Mouse (Mus musculus) kidney, embryonic 14.5 days (tissue): ENCODE measurements around the gene Kmt2c. TPM values are rescaled to one million over a fixed set of nuclear protein-coding genes. Genes with fewer than 3 reads are reported as not detected.

Experiments used
- ATAC-seq: fragments of 200-750 bp; cut with Nextera tagmentation; 2 replicates; pipeline ENCODE4 v1.8.0; 2017; ENCODE audit warnings: moderate number of reproducible peaks, mild to moderate bottlenecking, moderate TSS enrichment, moderate library complexity; ENCODE audit not compliant: low FRiP score, low TSS enrichment
- H3K27ac ChIP-seq: fragments of 300-500 bp; sonication (generic); 2 replicates; pipeline ENCODE4 v1.5.1; 2014; ENCODE audit warnings: low read depth, mild to moderate bottlenecking, low read length, moderate library complexity, mixed read lengths
- H3K27me3 ChIP-seq: fragments of 300-500 bp; sonication (generic); 2 replicates; pipeline ENCODE4 v1.6.1; 2014; ENCODE audit warnings: mild to moderate bottlenecking, low read length; ENCODE audit not compliant: control insufficient read depth, insufficient read depth
- H3K36me3 ChIP-seq: fragments of 300-500 bp; sonication (generic); 2 replicates; pipeline ENCODE4 v1.6.1; 2014; ENCODE audit warnings: low read length, mixed read lengths; ENCODE audit not compliant: control insufficient read depth, insufficient read depth
- H3K4me1 ChIP-seq: fragments of 300-500 bp; sonication (generic); 2 replicates; pipeline ENCODE4 v1.6.1; 2014; ENCODE audit warnings: low read length, mixed read lengths; ENCODE audit not compliant: control insufficient read depth, insufficient read depth
- H3K4me2 ChIP-seq: fragments of 300-500 bp; sonication (generic); replicated peaks from 2 replicates; pipeline ENCODE4 v1.6.1; 2014; ENCODE audit warnings: low read depth, mild to moderate bottlenecking, low read length
- H3K4me3 ChIP-seq: fragments of 300-500 bp; sonication (generic); 2 replicates; pipeline ENCODE4 v1.5.1; 2014; ENCODE audit warnings: mild to moderate bottlenecking, low read length
- H3K9ac ChIP-seq: fragments of 300-500 bp; sonication (generic); 2 replicates; pipeline ENCODE4 v1.6.1; 2014; ENCODE audit warnings: low read depth, mild to moderate bottlenecking, low read length, moderate library complexity
- H3K9me3 ChIP-seq: fragments of 300-500 bp; sonication (generic); 2 replicates; pipeline ENCODE4 v1.6.1; 2016; ENCODE audit warnings: low read length; ENCODE audit not compliant: control insufficient read depth
- WGBS: fragments of 180-500 bp; shearing (Covaris S2); extraction: QIAGEN DNeasy Blood & Tissue Kit; methylation state at CpG from one replicate; pipeline ENCODE4 v1.1.7; 2014; 5-methylcytosine and 5-hydroxymethylcytosine counted together
- polyA plus RNA-seq: library from polyadenylated mRNA; unstranded; fragments of >200 nt; fragmentation: Nextera tagmentation; extraction: Ambion mirVana; gene quantifications from 2 replicates; pipeline ENCODE4 v1.2.1, GENCODE M21; 2014

Gene Kmt2c
- polyA plus RNA-seq, 1 experiment from 2014 or later = 23.2 TPM

- WGBS = 40% methylated on average over 5 of the region's 5 CpGs
- H3K4me1 ChIP-seq = no peaks in the 10 kb centered on the region
- no peaks in the 10 kb centered on the region for H3K36me3 ChIP-seq
- no peak for ATAC-seq
- H3K9ac ChIP-seq = no peak overlapping the region
- no peak overlapping the region for H3K27ac ChIP-seq
- no peak overlapping the region for H3K4me3 ChIP-seq
- no peak overlapping the region for H3K4me2 ChIP-seq
- H3K9me3 ChIP-seq = no peaks in the 10 kb centered on the region
- H3K27me3 ChIP-seq = no peaks in the 10 kb centered on the region
These were observed 27.5 kb upstream of the Kmt2c start for GRCm38 (mm10) chr5:25526116-25526515.

- WGBS = 83% methylated on average over 5 of the region's 5 CpGs
- H3K9me3 ChIP-seq = no peaks in the 10 kb centered on the region
- no peaks in the 10 kb centered on the region for H3K27me3 ChIP-seq
- H3K9ac ChIP-seq = no peak overlapping the region
- H3K4me2 ChIP-seq = no peak overlapping the region
- no peak overlapping the region for H3K27ac ChIP-seq
- no peaks in the 10 kb centered on the region for H3K4me1 ChIP-seq
- H3K36me3 ChIP-seq = no peaks in the 10 kb centered on the region
- H3K4me3 ChIP-seq = no peak overlapping the region
- ATAC-seq = no peak
These were observed 22.9 kb upstream of the Kmt2c start for GRCm38 (mm10) chr5:25521461-25521860.

- H3K36me3 ChIP-seq = no peaks in the 10 kb centered on the region
- no peak overlapping the region for H3K27ac ChIP-seq
- H3K4me2 ChIP-seq = no peak overlapping the region
- no peak for ATAC-seq
- WGBS = 73% methylated on average over 3 of the region's 3 CpGs
- no peaks in the 10 kb centered on the region for H3K4me1 ChIP-seq
- H3K4me3 ChIP-seq = no peak overlapping the region
- H3K27me3 ChIP-seq = no peaks in the 10 kb centered on the region
- no peak overlapping the region for H3K9ac ChIP-seq
- H3K9me3 ChIP-seq = no peaks in the 10 kb centered on the region
These were observed 21.2 kb upstream of the Kmt2c start for GRCm38 (mm10) chr5:25519820-25520219.

- H3K27me3 ChIP-seq = no peaks in the 10 kb centered on the region
- no peaks in the 10 kb centered on the region for H3K36me3 ChIP-seq
- H3K9ac ChIP-seq = no peak overlapping the region
- H3K27ac ChIP-seq = no peak overlapping the region
- no peaks in the 10 kb centered on the region for H3K4me1 ChIP-seq
- ATAC-seq = no peak
- H3K9me3 ChIP-seq = no peaks in the 10 kb centered on the region
- no peak overlapping the region for H3K4me3 ChIP-seq
- no peak overlapping the region for H3K4me2 ChIP-seq
- WGBS = 84% methylated on average over 5 of the region's 5 CpGs
These were observed 19.0 kb upstream of the Kmt2c start for GRCm38 (mm10) chr5:25517550-25517949.

GRCm38 (mm10) chr5:25516301-25516895, 17.8 kb upstream of the Kmt2c start:
- H3K27ac ChIP-seq = no peak overlapping the region
- no peaks in the 10 kb centered on the region for H3K27me3 ChIP-seq
- H3K4me3 ChIP-seq = no peak overlapping the region
- no peaks in the 10 kb centered on the region for H3K9me3 ChIP-seq
- H3K9ac ChIP-seq = no peak overlapping the region
- ATAC-seq = no peak
- 91% methylated on average over 11 of the region's 11 CpGs for WGBS
- H3K36me3 ChIP-seq = no peaks in the 10 kb centered on the region
- H3K4me2 ChIP-seq = no peak overlapping the region
- H3K4me1 ChIP-seq = no peaks in the 10 kb centered on the region

GRCm38 (mm10) chr5:25515767-25516166, 17.2 kb upstream of the Kmt2c start, which contains the start of gene Cct8l1:
Gene Cct8l1 (plus strand): TSS chr5:25516067.
- H3K27me3 ChIP-seq = no peaks in the 10 kb centered on the region
- no peak within 1 kb of the TSS for H3K4me3 ChIP-seq
- H3K27ac ChIP-seq = no peak within 1 kb of the TSS
- H3K36me3 ChIP-seq = no peaks in the 10 kb centered on the region
- no peaks in the 10 kb centered on the region for H3K9me3 ChIP-seq
- H3K9ac ChIP-seq = no peak within 1 kb of the TSS
- 92% methylated on average over 5 of the region's 5 CpGs for WGBS
- no peaks in the 10 kb centered on the region for H3K4me1 ChIP-seq
- no peak within 1 kb of the TSS for H3K4me2 ChIP-seq
- ATAC-seq = no peak

GRCm38 (mm10) chr5:25506041-25506440, 7.5 kb upstream of the Kmt2c start:
- H3K27ac ChIP-seq = no peak overlapping the region
- H3K4me3 ChIP-seq = no peak overlapping the region
- ATAC-seq = no peak
- H3K4me1 ChIP-seq = no peaks in the 10 kb centered on the region
- no peaks in the 10 kb centered on the region for H3K9me3 ChIP-seq
- H3K4me2 ChIP-seq = no peak overlapping the region
- H3K27me3 ChIP-seq = no peaks in the 10 kb centered on the region
- WGBS = 84% methylated on average over 5 of the region's 5 CpGs
- H3K36me3 ChIP-seq = no peaks in the 10 kb centered on the region
- H3K9ac ChIP-seq = no peak overlapping the region

GRCm38 (mm10) chr5:25500686-25501085, 2.1 kb upstream of the Kmt2c start:
- Histone ChIP-seq H3K36me3 (no peaks in the 10 kb centered on the region), H3K4me2 (peak overlapping the region; percentile 72; the same call in 1 of the 2 replicates), H3K9ac (peak overlapping the region; percentile 86; the same call in 1 of the 2 replicates), H3K4me1 (peaks cover 14% of the 10 kb centered on the region), H3K4me3 (peak overlapping the region; percentile 94; the same call in 1 of the 2 replicates), H3K27ac (no peak overlapping the region), H3K27me3 (no peaks in the 10 kb centered on the region), H3K9me3 (no peaks in the 10 kb centered on the region)
- 65% methylated on average over 7 of the region's 7 CpGs for WGBS
- ATAC-seq = no peak

GRCm38 (mm10) chr5:25499423-25500398, 1.1 kb upstream of the Kmt2c start:
- Histone ChIP-seq H3K27ac (peak overlapping the region; percentile 99), H3K9ac (peak overlapping the region; percentile 86), H3K36me3 (no peaks in the 10 kb centered on the region), H3K4me1 (peaks cover 14% of the 10 kb centered on the region), H3K9me3 (no peaks in the 10 kb centered on the region), H3K4me3 (peak overlapping the region; percentile 94), H3K27me3 (no peaks in the 10 kb centered on the region), H3K4me2 (peak overlapping the region; percentile 72)
- ATAC-seq = peak; percentile 85
- WGBS = under 1% methylated on average over 78 of the region's 90 CpGs
